Mouse (Mus musculus): ENCODE data around the gene Map7d2. TPM values are rescaled to one million over a fixed set of nuclear protein-coding genes. Genes with fewer than 3 reads are reported as not detected.

Map7d2 gene
- polyA plus RNA-seq, 1 experiment from 2014 or later = 1.0 TPM

DNA sequence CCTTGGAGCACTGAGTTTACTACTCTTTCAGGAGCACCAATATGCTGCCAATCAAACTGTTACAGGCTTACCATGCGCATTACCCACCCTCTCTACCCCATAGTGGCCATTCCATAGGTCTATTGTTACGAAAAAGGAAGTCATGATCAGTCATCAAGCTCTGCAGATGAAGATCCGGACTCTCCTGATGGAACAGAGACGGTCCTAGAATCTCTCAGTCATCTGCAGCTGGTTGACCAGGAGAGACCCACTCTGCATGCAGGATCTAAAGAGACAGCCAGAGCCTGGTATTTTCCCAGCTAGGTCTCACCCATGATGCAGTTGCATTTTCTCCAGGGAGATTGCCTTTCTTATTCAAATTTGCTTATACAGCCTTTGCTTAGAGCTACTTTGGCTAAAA, 108.3 kb downstream of the Map7d2 start:
- H3K36me3 ChIP-seq (ENCODE audit: control insufficient read depth, insufficient read depth) = no peaks in the 10 kb centered on the region
- H3K4me1 ChIP-seq (replicated peaks; ENCODE audit: control insufficient read depth, insufficient read depth, low read length) = no peaks in the 10 kb centered on the region
- no peak overlapping the region for H3K4me2 ChIP-seq (replicated peaks; ENCODE audit: low read depth)
- no peak overlapping the region for H3K4me3 ChIP-seq (ENCODE audit: low read depth, low read length)
- no peak overlapping the region for H3K9ac ChIP-seq (ENCODE audit: low read depth, low read length)
- no peak for TF ChIP-seq CTCF (IDR thresholded peaks at IDR 0.05; ENCODE audit: low read depth)
- H3K27ac ChIP-seq (ENCODE audit: low read depth, low read length) = no peak overlapping the region
- no peak for ATAC-seq
- H3K27me3 ChIP-seq (replicated peaks; ENCODE audit: control insufficient read depth, insufficient read depth, low read length) = no peaks in the 10 kb centered on the region
- H3K9me3 ChIP-seq (ENCODE audit: control insufficient read depth) = no peaks in the 10 kb centered on the region
- WGBS = 74% methylated on average over 4 of the region's 4 CpGs

DNA sequence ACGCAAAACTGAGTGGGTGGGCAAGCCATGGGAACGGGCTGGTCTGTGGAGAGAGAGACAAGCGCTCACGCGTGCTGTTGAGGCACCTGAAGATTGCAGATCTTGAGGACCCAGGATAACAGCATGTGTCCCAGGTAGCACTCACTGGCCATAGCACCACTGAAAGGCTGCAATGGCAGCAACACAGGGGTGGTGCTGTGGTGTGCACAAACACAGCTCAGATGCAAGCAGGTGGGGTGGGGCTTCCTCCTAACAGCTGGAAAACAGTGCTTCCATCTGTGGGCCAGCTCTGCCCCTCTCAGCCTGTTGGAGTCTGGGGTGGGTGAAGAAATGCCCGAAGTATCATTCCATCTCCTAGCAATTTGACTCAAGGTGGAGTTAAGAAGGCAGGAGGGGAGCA, 112.0 kb downstream of the Map7d2 start, which contains the start of gene Bclaf3:
TSS of gene Bclaf3 (plus strand) at position 301 of the 400 bp plus-strand sequence.
- Histone ChIP-seq H3K9ac (ENCODE audit: low read depth, low read length) (no peak within 1 kb of the TSS), H3K4me1 (replicated peaks; ENCODE audit: control insufficient read depth, insufficient read depth, low read length) (no peaks in the 10 kb centered on the region), H3K9me3 (ENCODE audit: control insufficient read depth) (no peaks in the 10 kb centered on the region), H3K4me2 (replicated peaks; ENCODE audit: low read depth) (no peak within 1 kb of the TSS), H3K4me3 (ENCODE audit: low read depth, low read length) (no peak within 1 kb of the TSS), H3K27me3 (replicated peaks; ENCODE audit: control insufficient read depth, insufficient read depth, low read length) (no peaks in the 10 kb centered on the region), H3K27ac (ENCODE audit: low read depth, low read length) (no peak within 1 kb of the TSS), H3K36me3 (ENCODE audit: control insufficient read depth, insufficient read depth) (no peaks in the 10 kb centered on the region)
- no peak for ATAC-seq
- no peak for TF ChIP-seq CTCF (IDR thresholded peaks at IDR 0.05; ENCODE audit: low read depth)
- 83% methylated on average over 6 of the region's 6 CpGs for WGBS

DNA sequence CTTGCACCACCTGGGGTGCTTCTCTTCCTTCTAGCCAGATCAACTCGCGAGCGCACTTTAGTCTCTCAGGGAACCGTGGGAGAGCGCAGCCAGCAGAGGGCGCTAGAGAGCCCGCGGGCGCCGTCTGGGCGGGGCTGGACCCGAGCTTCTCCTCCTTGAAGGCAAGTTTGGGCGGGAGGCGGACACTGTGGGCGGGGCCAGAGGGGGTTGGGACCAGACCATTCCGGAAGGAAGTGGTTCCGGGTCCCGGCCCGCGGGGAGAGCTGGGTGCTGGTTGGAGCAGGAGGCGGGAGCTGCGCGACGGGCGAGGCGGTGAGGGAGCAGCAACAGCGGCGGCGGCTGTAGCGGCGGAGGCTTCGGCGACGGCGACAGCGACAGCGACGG, 118.0 kb downstream of the Map7d2 start:
- WGBS = 18% methylated on average over 37 of the region's 38 CpGs

DNA sequence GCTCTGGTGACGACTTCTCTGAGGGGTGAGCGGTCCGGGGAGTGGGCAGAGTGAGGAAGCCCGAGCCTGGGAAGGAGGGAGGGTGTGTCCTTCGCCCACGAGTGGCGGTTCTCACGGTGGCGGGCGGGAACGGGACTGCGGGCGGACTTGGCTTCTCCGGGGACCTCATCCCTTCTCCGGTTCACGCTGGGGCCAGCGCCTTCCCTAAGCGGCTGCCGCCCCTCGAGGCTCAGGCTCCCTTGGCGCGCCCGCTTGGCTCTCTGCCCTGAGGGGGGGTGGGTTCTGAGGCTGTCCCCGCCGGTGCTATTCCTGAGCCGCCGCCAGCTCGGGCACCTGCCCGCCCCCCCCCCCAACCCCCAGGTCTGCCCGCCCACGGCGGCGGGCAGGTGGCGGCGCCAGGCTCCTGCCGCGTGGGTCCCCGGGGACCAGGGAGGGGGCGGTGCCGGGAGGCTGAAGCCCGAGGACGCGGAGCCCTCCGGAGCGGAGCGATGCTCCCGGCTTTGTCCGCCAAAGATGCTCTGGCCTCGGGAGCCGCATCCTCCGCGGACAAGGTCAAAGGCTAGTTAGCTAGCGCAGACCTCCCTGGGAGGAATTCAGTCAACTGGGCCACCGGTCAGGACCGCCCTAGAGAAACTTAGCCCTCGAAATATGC, 118.6 kb downstream of the Map7d2 start:
- peak; percentile 56 for ATAC-seq
- H3K4me2 ChIP-seq (replicated peaks; ENCODE audit: low read depth) = peak overlapping the region; percentile 79
- 0 out of 2 replicates have a peak overlapping the region, but pooled peaks have one; percentile 46 for H3K27ac ChIP-seq (ENCODE audit: low read depth, low read length)
- no peaks in the 10 kb centered on the region for H3K4me1 ChIP-seq (replicated peaks; ENCODE audit: control insufficient read depth, insufficient read depth, low read length)
- no peak for TF ChIP-seq CTCF (IDR thresholded peaks at IDR 0.05; ENCODE audit: low read depth)
- 21% methylated on average over 44 of the region's 56 CpGs for WGBS
- H3K27me3 ChIP-seq (replicated peaks; ENCODE audit: control insufficient read depth, insufficient read depth, low read length) = no peaks in the 10 kb centered on the region
- H3K4me3 ChIP-seq (ENCODE audit: low read depth, low read length) = peak overlapping the region; percentile 54
- H3K9ac ChIP-seq (ENCODE audit: low read depth, low read length) = peak overlapping the region; percentile 42
- H3K36me3 ChIP-seq (ENCODE audit: control insufficient read depth, insufficient read depth) = no peaks in the 10 kb centered on the region
- no peaks in the 10 kb centered on the region for H3K9me3 ChIP-seq (ENCODE audit: control insufficient read depth)

More for the DNA sequence above, 118.0 kb downstream of the Map7d2 start:
- Histone ChIP-seq H3K4me1 (replicated peaks; ENCODE audit: control insufficient read depth, insufficient read depth, low read length) (no peaks in the 10 kb centered on the region), H3K9me3 (ENCODE audit: control insufficient read depth) (no peaks in the 10 kb centered on the region), H3K27me3 (replicated peaks; ENCODE audit: control insufficient read depth, insufficient read depth, low read length) (no peaks in the 10 kb centered on the region), H3K36me3 (ENCODE audit: control insufficient read depth, insufficient read depth) (no peaks in the 10 kb centered on the region), H3K4me2 (replicated peaks; ENCODE audit: low read depth) (peak overlapping the region; percentile 79), H3K9ac (ENCODE audit: low read depth, low read length) (peak overlapping the region; percentile 42; the same call in 1 of the 2 replicates), H3K27ac (ENCODE audit: low read depth, low read length) (0 out of 2 replicates have a peak overlapping the region, but pooled peaks have one; percentile 46), H3K4me3 (ENCODE audit: low read depth, low read length) (peak overlapping the region; percentile 54)
- TF ChIP-seq CTCF (IDR thresholded peaks at IDR 0.05; ENCODE audit: low read depth) = peak; percentile 96
- ATAC-seq = peak; percentile 99

DNA sequence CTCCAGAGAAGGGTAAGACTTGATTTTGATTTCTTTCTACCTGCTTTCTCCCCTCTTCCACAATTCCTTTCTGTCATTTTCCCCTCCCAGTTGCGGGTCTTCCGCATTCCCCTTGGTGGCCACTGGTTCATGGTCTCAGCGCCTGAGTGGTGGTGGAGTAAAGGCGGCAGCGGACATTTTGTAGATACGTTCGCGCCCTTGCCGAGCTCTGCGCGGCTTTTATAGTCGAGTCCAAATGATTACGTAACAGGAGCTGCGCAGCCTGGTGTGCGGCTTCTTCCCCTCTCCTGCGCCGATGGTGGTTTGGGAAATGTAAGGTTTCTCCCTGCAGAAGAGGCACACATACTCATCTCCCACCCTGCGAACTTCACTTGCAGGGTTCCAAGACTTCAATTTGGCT, 127.6 kb downstream of the Map7d2 start:
- no peaks in the 10 kb centered on the region for H3K4me1 ChIP-seq (replicated peaks; ENCODE audit: control insufficient read depth, insufficient read depth, low read length)
- no peaks in the 10 kb centered on the region for H3K27me3 ChIP-seq (replicated peaks; ENCODE audit: control insufficient read depth, insufficient read depth, low read length)
- no peak overlapping the region for H3K27ac ChIP-seq (ENCODE audit: low read depth, low read length)
- no peak for TF ChIP-seq CTCF (IDR thresholded peaks at IDR 0.05; ENCODE audit: low read depth)
- no peak overlapping the region for H3K4me3 ChIP-seq (ENCODE audit: low read depth, low read length)
- ATAC-seq = no peak
- H3K36me3 ChIP-seq (ENCODE audit: control insufficient read depth, insufficient read depth) = no peaks in the 10 kb centered on the region
- H3K9me3 ChIP-seq (ENCODE audit: control insufficient read depth) = no peaks in the 10 kb centered on the region
- H3K9ac ChIP-seq (ENCODE audit: low read depth, low read length) = no peak overlapping the region
- H3K4me2 ChIP-seq (replicated peaks; ENCODE audit: low read depth) = no peak overlapping the region
- 87% methylated on average over 18 of the region's 18 CpGs for WGBS

DNA sequence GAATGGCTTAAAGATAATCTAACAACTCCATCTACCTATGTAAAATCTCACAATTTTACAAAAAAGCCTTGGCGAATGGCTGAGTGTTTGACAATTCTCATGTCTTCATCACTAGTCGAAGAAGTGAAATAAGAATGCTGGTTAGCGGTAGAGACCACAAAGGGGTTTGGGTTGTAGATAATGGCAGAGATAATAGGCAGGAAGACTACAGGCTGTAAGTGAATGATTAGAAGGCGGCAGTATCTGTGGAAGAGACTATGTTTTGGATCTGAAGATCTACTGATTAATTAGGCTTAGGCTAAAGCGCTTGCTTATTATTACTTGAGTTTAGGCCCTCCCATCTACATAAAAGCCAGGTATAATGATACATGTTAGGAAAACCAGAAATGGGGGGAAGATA, 132.7 kb downstream of the Map7d2 start:
- no peaks in the 10 kb centered on the region for H3K27me3 ChIP-seq (replicated peaks; ENCODE audit: control insufficient read depth, insufficient read depth, low read length)
- no peak for ATAC-seq
- no peak overlapping the region for H3K27ac ChIP-seq (ENCODE audit: low read depth, low read length)
- no peaks in the 10 kb centered on the region for H3K4me1 ChIP-seq (replicated peaks; ENCODE audit: control insufficient read depth, insufficient read depth, low read length)
- no peaks in the 10 kb centered on the region for H3K9me3 ChIP-seq (ENCODE audit: control insufficient read depth)
- no peaks in the 10 kb centered on the region for H3K36me3 ChIP-seq (ENCODE audit: control insufficient read depth, insufficient read depth)
- no peak overlapping the region for H3K9ac ChIP-seq (ENCODE audit: low read depth, low read length)
- H3K4me2 ChIP-seq (replicated peaks; ENCODE audit: low read depth) = no peak overlapping the region
- 88% methylated on average over 5 of the region's 5 CpGs for WGBS
- no peak overlapping the region for H3K4me3 ChIP-seq (ENCODE audit: low read depth, low read length)
- no peak for TF ChIP-seq CTCF (IDR thresholded peaks at IDR 0.05; ENCODE audit: low read depth)

Other genes with a start within 250 kb of the Map7d2 start
- gene Rps6ka3, start 204.3 kb upstream of the Map7d2 start, polyA plus RNA-seq (2015; fragmentation: Nextera tagmentation; extraction: Ambion mirVana) = 4.9 TPM in 2 replicates
- 51.0 and 61.3 TPM in 2 replicates for gene Eif1ax, start 42.4 kb upstream of the Map7d2 start, polyA plus RNA-seq (2015; fragmentation: Nextera tagmentation; extraction: Ambion mirVana)
- 5.0 and 5.1 TPM in 2 replicates for gene Bclaf3, start 112.1 kb downstream of the Map7d2 start, polyA plus RNA-seq (2015; fragmentation: Nextera tagmentation; extraction: Ambion mirVana)
- gene Sh3kbp1, start 212.7 kb downstream of the Map7d2 start, polyA plus RNA-seq (2015; fragmentation: Nextera tagmentation; extraction: Ambion mirVana) = 7.1 and 7.7 TPM in 2 replicates